Mouse (Mus musculus) cerebellum, postnatal 36 days (tissue): ENCODE data around the gene 2410137M14Rik.
"Not testable (repeated sequence)": the region's sequence is repeated elsewhere in the genome, so short reads cannot be mapped to it uniquely, and the experiment has no call there.

Source experiments
- DNase-seq, 2 experiments: peaks; one replicate each; pipeline ENCODE4 v3.0.0; 2021 to 2022; ENCODE audit warnings: mixed read lengths in 2 of 2

The 2410137M14Rik gene

DNA sequence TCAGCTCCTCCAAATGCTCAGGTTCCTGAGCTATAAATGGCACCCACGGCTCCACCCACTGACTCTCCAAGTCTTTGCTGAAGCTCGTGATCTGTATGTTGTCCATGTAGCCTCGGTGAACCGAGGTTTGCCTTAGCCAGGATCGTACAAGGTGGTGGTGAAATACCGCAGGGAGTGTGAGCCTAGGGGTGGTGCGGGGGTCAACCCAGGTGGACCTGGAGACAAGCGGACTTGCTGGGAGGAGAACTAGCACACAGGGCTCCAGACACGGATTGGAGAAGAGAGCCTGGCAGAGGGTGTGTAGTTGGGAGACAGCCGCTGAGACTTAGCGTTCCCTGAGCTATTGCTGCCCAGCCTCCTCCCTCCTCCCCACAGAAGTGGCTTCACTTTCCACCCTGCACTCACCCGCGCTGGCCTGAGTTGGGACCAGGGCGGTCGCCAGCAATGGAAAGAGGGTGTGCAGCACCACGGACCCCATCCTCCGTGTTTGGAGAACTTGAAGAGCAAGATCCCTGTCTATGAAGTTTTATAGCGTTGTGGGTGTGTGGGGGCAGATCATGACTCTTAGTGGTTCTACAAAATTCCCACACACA is at the start of gene 2410137M14Rik:
Gene 2410137M14Rik (minus strand): TSS at position 17 of the 593 bp plus-strand sequence.
- no peak for DNase-seq

- no peak for DNase-seq
Observed at GRCm38 (mm10) chr17:37029162-37029561, 48.1 kb upstream of the 2410137M14Rik start.

DNA sequence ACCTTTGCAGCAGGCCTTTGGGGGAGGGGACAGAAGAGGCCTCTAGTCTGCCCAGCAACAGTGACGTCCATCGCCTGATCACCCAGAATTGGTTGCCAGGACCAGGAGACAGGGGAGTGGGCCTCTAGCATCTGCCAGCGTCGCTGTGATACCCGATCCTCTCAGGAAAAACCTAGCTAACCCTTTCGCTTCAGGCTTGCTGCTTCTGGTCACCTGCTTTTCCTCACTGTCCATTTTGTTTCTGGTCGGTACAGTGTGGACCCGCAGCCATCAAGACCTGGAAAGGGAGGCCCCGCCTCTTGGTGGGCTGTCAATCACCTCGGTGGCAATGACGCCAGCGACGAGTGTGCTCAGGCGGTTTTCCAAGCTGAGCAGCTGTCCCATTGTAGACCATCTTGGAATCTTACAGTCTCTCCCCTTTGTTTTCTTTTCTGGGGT is 47.7 kb upstream of the 2410137M14Rik start:
- peak; percentile 92 to 96 for DNase-seq

DNA sequence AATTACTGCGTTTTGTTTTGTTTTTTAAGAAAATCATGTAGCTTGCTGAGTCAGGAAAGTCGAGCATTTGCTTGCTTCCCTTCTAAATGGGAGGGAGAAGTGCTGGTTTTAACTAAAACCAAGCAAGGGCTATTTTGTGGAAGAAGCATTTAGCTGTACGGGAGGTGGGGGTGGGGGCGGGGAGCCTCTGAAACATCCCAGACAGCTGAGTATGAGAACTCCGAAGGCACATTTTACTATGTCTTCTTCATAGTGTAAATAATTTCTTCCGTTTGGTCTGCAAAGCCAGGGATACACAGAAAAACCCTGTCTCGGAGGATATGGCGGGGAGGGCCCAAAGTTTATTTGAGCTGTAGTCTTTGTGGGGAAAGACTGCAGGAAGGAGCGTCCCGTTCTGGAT is 47.2 kb upstream of the 2410137M14Rik start:
- no peak for DNase-seq

DNA sequence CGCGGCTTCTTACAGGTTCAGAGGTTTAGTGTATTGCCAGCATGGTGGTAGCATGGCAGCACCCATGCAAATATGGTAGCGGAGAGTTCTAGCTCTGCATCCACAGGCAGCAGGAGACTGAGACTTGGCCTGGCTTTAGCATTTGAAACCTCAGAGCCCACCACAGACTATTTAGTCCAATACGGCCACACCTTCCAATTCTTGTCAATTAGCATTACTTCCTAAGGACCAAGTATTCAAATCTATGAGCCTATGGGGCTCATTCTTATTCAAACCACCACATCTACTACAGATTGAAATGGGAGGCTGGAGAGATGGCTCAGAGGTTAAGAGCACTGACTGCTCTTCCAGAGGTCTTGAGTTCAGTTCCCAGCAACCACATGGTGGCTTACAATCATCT is 46.4 kb upstream of the 2410137M14Rik start:
- no peak for DNase-seq

GRCm38 (mm10) chr17:37026425-37026824 is 45.4 kb upstream of the 2410137M14Rik start:
- DNase-seq, result no peak

DNA sequence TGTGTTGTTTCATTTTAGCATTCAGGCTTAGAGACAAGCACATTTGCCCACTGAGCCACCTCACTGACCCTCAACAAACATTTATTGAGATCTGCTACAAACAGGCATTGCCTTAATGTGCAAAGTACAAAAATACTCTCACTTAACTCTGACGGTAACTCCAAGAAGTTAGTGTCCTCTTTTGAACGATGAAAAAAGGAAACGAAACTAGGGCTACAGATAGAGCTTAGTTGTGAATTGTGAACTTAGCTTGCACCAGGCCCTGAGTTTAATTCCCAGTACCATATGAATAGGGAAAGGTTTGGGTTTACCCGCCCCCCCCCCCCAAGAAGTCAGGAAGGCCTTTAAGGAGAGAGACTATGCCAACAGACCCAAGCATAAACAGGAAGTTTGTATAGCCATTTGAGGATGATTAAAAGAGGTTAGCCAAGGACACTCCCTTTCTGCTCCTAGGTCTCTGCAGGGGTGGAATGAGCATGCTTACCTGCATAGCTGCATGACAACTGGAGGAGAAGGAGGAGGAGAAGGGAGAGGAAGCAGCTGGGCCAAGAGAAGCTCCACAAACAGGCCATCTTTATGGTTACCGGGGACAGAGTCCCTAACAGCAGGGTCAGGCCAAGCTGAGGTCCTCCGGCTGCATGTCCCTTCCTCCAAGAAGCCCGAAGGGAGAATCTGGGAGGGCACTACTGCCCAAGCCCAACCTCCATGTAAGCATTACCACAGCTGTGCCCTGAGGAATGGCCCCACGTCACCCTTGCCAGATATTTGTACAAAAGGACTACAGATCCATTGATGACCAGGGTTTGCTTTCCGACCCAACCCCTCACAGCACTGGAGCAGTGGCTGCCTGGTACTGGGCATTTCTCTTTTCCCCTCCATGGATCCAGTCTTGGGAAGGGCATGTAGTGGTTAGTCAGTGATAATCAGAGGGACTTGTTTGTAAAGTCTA is 41.9 kb upstream of the 2410137M14Rik start, which contains the start of gene Mog:
Gene Mog (minus strand): TSS at position 771 of the 949 bp plus-strand sequence.
- no peak for DNase-seq

DNA sequence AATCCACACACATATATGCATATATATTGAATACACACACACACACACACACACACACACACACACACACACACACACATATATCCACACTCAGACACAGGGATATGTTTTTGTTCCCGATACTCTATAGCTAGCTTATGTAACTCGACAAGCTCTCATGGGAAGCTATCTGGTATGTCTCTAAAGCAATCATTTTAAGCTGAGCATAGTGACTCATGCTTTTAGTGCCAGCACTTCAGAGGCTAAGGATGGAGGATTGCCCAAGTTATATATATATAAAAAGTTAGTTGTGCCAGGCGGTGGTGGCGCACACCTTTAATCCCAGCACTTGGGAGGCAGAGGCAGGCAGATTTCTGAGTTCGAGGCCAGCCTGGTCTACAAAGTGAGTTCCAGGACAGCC is 38.2 kb upstream of the 2410137M14Rik start:
- not testable (repeated sequence) for DNase-seq

DNA sequence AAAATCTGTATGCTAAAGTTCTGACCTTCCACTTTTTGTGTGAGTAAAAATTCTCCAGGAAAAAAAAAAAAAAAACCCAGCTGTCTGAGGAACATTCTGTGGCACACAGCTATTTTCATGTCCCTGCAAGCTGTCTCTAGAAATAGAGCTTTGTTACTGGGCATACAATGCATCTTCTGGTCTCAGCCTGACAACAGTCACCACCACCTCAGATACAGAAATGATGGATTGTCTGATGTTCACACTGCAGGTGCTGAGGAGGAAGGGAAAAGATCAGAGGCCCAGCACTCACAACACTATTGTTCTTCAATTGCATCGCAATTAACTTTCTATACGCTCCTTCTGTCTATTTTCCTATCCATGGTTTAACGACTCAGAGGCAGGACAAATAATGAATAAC is 37.3 kb upstream of the 2410137M14Rik start:
- no peak for DNase-seq

DNA sequence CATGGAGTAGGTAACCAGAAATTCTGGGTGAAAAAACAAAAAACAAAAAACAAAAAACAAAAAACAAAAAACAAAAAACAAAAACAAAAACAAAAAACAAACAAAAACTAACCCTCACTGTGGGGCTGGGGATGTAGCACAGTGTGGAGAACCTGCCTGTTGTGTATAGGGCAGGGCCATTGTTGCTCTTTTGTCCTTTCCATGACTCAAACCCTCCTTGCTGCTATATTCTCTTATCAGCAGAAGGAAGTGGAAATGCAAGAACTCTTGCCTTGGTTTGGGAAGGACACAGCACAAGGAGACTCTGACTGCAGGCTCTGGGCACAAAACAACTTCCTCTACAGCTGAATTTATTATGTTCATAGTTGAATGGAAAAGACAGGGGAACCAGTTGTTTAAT is 35.3 kb upstream of the 2410137M14Rik start:
- DNase-seq, result no peak

GRCm38 (mm10) chr17:37012141-37012540 is 31.1 kb upstream of the 2410137M14Rik start:
- no peak for DNase-seq

GRCm38 (mm10) chr17:37011719-37012118 is 30.7 kb upstream of the 2410137M14Rik start:
- no peak for DNase-seq

- no peak for DNase-seq
Observed at GRCm38 (mm10) chr17:37009460-37010042, 28.5 kb upstream of the 2410137M14Rik start.

DNA sequence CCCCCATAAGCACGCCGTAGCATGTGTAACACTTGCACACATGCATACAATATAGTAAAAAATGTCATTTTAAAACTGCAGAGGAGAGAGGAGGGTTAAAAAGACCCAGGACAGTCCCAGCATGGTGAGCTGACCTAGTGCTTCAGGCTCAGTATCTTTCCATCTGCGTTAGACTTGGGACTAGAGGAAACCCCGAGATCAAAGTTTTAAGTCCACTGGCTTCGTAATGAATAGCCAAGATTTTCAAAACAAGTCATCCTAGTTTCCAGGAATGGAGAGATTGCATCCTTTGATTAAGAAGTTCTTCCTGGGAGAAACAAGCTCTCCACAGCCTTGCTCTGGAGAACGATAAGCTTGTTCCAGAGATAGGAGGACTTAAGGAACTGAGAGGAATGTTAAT is 27.1 kb upstream of the 2410137M14Rik start:
- DNase-seq, result no peak

- no peak for DNase-seq
Observed at GRCm38 (mm10) chr17:37003366-37003765, 22.3 kb upstream of the 2410137M14Rik start.

DNA sequence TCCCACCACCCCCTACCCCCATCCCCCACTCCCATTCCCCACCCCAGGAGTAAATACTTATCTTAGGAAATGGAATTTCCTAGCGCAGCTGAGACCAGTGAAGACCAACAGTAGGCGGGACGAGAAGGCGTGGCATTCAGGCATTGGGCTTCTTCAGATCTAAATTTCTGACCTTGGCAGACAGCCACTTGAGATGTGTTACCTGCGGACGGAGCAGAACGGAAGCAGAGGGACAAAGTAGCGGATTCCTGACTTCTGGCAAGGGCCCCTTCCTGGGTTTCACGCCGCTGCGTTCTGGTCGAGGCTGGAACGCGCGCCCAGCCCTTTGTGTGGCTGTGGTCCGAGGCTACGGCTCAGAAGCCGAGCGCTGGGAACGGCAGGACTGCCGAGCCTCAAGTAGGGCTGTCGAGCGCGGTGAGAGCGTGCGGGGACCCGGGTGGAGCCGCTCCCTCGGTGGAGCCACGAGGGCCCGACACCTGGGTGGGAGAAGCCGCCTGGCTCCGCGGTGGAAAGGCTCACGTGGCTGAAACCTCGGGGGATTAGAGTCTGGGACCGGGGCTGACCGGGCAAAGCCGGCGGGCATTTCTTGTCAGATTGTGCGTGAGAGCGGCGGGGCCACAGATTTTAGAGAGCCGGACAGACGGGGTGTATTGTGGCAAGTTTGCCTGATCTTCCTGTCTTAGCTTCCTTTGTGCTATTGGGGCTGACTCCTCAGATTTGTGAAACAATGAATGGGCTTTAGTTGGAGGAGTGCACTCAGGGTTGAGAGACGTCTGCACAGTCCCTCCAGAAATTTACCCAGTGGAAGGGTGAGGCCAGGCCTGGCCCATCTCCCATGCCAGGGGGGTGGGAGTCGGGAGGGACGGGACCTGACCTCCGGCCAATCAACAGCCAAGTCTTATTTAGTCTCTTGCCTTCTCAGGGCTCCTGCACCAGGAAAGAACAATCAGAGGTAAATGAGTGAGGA is 21.6 kb upstream of the 2410137M14Rik start:
- peak; percentile 31 to 52 for DNase-seq

- no peak for DNase-seq
Observed at GRCm38 (mm10) chr17:37000863-37001262, 19.8 kb upstream of the 2410137M14Rik start, which contains the start of gene Zfp57. Zfp57 (plus strand) TSS chr17:37001163.

DNA sequence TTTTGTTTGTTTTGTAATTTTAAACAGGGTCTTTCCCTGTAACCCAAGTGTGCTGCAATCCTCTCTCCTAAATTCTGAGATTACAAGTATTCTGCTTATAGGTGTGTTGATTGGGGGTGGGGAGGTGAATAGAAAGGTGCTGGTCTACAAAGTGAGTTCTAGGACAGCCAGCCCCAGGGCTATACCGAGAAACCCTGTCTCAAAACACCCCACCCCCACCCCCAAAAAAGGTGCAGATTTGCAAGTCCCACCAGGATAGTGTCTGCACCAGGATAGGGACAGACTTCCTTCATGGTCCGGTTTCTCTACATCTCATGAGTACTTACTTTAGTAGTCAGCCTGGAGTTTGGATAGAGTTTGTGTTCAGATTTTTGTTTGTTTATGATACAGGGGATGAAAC is 17.4 kb upstream of the 2410137M14Rik start:
- DNase-seq, result no peak

- DNase-seq, result peak; percentile 79
Observed at GRCm38 (mm10) chr17:36997033-36997735, 16.1 kb upstream of the 2410137M14Rik start.

DNA sequence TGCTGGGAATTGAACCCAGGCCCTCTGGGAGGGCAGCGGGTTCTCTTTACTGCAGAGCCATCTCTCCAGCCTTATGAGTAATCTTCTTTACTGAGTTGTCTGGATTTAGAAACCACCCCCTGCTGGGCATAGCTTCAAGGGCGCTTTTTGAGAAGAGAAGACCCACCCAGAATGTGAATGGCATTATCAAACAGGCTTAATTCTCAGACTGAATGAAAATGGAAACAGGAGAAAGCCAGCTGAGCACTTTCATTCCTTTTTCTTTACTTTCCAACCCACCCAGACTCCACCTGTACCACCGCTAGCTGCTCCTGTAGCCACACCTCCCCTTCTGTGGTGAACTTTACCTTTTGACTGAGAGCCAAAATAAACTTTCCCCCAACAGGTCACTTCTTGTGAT is 14.4 kb upstream of the 2410137M14Rik start:
- no peak for DNase-seq

- DNase-seq, result no peak
Observed at GRCm38 (mm10) chr17:36994528-36994927, 13.5 kb upstream of the 2410137M14Rik start.
